In genomic region chr11:100544832-100545745, GRCm38 (mm10) we compare ENCODE assay signal across 7 mouse cellular contexts. TPM values are rescaled to one million over a fixed set of nuclear protein-coding genes. Genes with fewer than 3 reads are reported as not detected.
DNase-seq lines count a peak whose midpoint lies in the region; ATAC-seq lines count a peak whose summit lies in the region.

TSS of gene Ttc25 (plus strand) at chr11:100545607.

- H3K9ac ChIP-seq in intestine, embryonic 16.5 days (ENCODE audit: low read depth, low read length): peak within 1 kb of the TSS; percentile 68
- H3K9ac ChIP-seq in midbrain, embryonic 11.5 days (ENCODE audit: low read length): peak within 1 kb of the TSS; percentile 73

- DNase-seq in adipocyte (ENCODE audit: low spot score): peak; percentile 94
- DNase-seq in embryo, embryonic 9.5 days (ENCODE audit: extremely low spot score): peak; percentile 90
- DNase-seq in gastrocnemius, postnatal 4 days (ENCODE audit: low spot score in 2 of 2): peak; percentile 69 to 89
- DNase-seq in left cerebral cortex, postnatal 36 days (ENCODE audit: low spot score in 2 of 2): peak; percentile 76 to 77
- DNase-seq in midbrain, embryonic 11.5 days (ENCODE audit: low spot score, missing footprints): peak; percentile 98
- peak; percentile 95 for DNase-seq in skeletal muscle tissue, adult 2 months (ENCODE audit: low read depth, low spot score)

- H3K27ac ChIP-seq in intestine, embryonic 16.5 days (ENCODE audit: low read length): peak within 1 kb of the TSS; percentile 70
- peak within 1 kb of the TSS; percentile 44 for H3K27ac ChIP-seq in midbrain, embryonic 11.5 days (ENCODE audit: low read depth, low read length)

- H3K27me3 ChIP-seq in intestine, embryonic 16.5 days (replicated peaks; ENCODE audit: control insufficient read depth, insufficient read depth, low read length): no peaks in the 10 kb centered on the region
- H3K27me3 ChIP-seq in midbrain, embryonic 11.5 days (ENCODE audit: control insufficient read depth, insufficient read depth, low read length): no peaks in the 10 kb centered on the region

- H3K4me2 ChIP-seq in intestine, embryonic 16.5 days (ENCODE audit: low read depth, low read length): peak within 1 kb of the TSS; percentile 86
- H3K4me2 ChIP-seq in midbrain, embryonic 11.5 days: peak within 1 kb of the TSS; percentile 72

- no peaks in the 10 kb centered on the region for H3K36me3 ChIP-seq in intestine, embryonic 16.5 days (ENCODE audit: control insufficient read depth, insufficient read depth, low read length)
- H3K36me3 ChIP-seq in midbrain, embryonic 11.5 days (ENCODE audit: control insufficient read depth, insufficient read depth, low read length): no peaks in the 10 kb centered on the region

- peak; percentile 99 for ATAC-seq in intestine, embryonic 16.5 days
- peak; percentile 98 for ATAC-seq in midbrain, embryonic 11.5 days (ENCODE audit: low FRiP score)

- 5% methylated on average over 28 of the region's 28 CpGs for WGBS in intestine, embryonic 16.5 days
- WGBS in midbrain, embryonic 11.5 days: 4% methylated on average over 28 of the region's 28 CpGs

- intact Hi-C loops in left cerebral cortex, postnatal 36 days (cut with DNase I): no loop called here

- H3K9me3 ChIP-seq in intestine, embryonic 16.5 days (ENCODE audit: control insufficient read depth, low read length): no peaks in the 10 kb centered on the region
- H3K9me3 ChIP-seq in midbrain, embryonic 11.5 days (ENCODE audit: control insufficient read depth, low read length): no peaks in the 10 kb centered on the region

- H3K4me1 ChIP-seq in intestine, embryonic 16.5 days (ENCODE audit: control insufficient read depth, insufficient read depth, low read length): peaks cover 8% of the 10 kb centered on the region; the same call in 1 of the 2 replicates
- peaks cover 6% of the 10 kb centered on the region for H3K4me1 ChIP-seq in midbrain, embryonic 11.5 days (ENCODE audit: control insufficient read depth, insufficient read depth, low read length)

- peak within 1 kb of the TSS; percentile 56 for H3K4me3 ChIP-seq in intestine, embryonic 16.5 days (ENCODE audit: low read length)
- H3K4me3 ChIP-seq in midbrain, embryonic 11.5 days (ENCODE audit: low read depth, low read length): peak within 1 kb of the TSS; percentile 42

RNA-seq across cellular contexts. Expression of gene Ttc25, which starts in this region (rescaled TPM):
- total RNA-seq in gastrocnemius, postnatal 4 days (2021): under 1 TPM; 0.13 to 0.22 TPM
- polyA plus RNA-seq in intestine, embryonic 16.5 days (2015; fragmentation: Nextera tagmentation; extraction: Ambion mirVana): 0.24 and 0.45 TPM in 2 replicates
- total RNA-seq in left cerebral cortex, postnatal 36 days (2021): under 1 TPM; 0.32 to 0.86 TPM
- 1.4 and 1.8 TPM in 2 replicates for polyA plus RNA-seq in midbrain, embryonic 11.5 days (2014; fragmentation: Nextera tagmentation; extraction: Ambion mirVana)

Comparison
In these comparisons a context has a peak if more than half of its experiments do, and no peak if none do; other contexts are left out.
1. Peak in every context shown above with its lines: DNase-seq, ATAC-seq, H3K4me3 ChIP-seq and H3K27ac ChIP-seq.
2. Peak in DNase-seq in gastrocnemius, postnatal 4 days; RNA of the gene not detected or under 1 TPM.
3. Peak in ATAC-seq, H3K4me3 ChIP-seq, H3K27ac ChIP-seq, H3K9ac ChIP-seq and H3K4me2 ChIP-seq in intestine, embryonic 16.5 days; RNA of the gene not detected or under 1 TPM.
4. Peak in DNase-seq in left cerebral cortex, postnatal 36 days; RNA of the gene not detected or under 1 TPM.